Mouse (Mus musculus) G1E (cell line): Measurements from ENCODE around the gene Gm3739. TPM values are rescaled to one million over a fixed set of nuclear protein-coding genes. Genes with fewer than 3 reads are reported as not detected.
"Not testable (repeated sequence)": the region's sequence is repeated elsewhere in the genome, so short reads cannot be mapped to it uniquely, and the experiment has no call there.

Source experiments
- ATAC-seq: 2 replicates; pipeline ENCODE4 v1.8.0; 2016; ENCODE audit warnings: mild to moderate bottlenecking; ENCODE audit not compliant: insufficient number of reproducible peaks, poor library complexity, low FRiP score, severe bottlenecking; ENCODE audit errors: extremely low read depth
- DNase-seq: peaks from one replicate; pipeline ENCODE4 v3.0.0; 2012; ENCODE audit warnings: low spot score
- H3K27me3 ChIP-seq: 2 replicates; pipeline ENCODE4 v1.6.1; 2012; ENCODE audit warnings: mild to moderate bottlenecking, low read length, inconsistent platforms; ENCODE audit not compliant: insufficient read depth
- H3K36me3 ChIP-seq: replicated peaks from 2 replicates; pipeline ENCODE3; 2012; ENCODE audit warnings: mild to moderate bottlenecking, inconsistent platforms
- H3K4me1 ChIP-seq: 2 replicates; pipeline ENCODE4 v1.6.1; 2012; ENCODE audit warnings: low read depth, low read length, inconsistent platforms, mixed read lengths; ENCODE audit not compliant: insufficient read depth
- H3K4me3 ChIP-seq: 2 replicates; pipeline ENCODE4 v1.5.1; 2012; ENCODE audit warnings: low read depth, mild to moderate bottlenecking, inconsistent platforms, low read length, moderate library complexity, mixed read lengths
- H3K9me3 ChIP-seq: replicated peaks from 2 replicates; pipeline ENCODE4 v1.6.1; 2012; ENCODE audit warnings: inconsistent platforms
- polyA plus RNA-seq: library from polyadenylated mRNA; stranded (reverse); fragments of >175 nt; gene quantifications from 2 replicates; pipeline ENCODE4 v1.2.3, GENCODE M21; 2012
- total RNA-seq, 2 experiments: library from RNA; stranded (forward) in 1 of 2; stranded (reverse) in 1 of 2; fragments of 200-1000 nt in 1 of 2; fragments of >200 nt in 1 of 2; fragmentation: Nextera tagmentation in 1 of 2; gene quantifications; 2 replicates each; pipeline ENCODE4 v1.2.3; 2014 to 2017

Gene Gm3739
- not detected in 2 replicates for total RNA-seq (2014; fragmentation: Nextera tagmentation)
- total RNA-seq (2017), result 0.05 TPM in 1 of 2 replicates, not detected in the other
- polyA plus RNA-seq, result not detected in 2 replicates

GRCm38 (mm10) chr14:7314661-7315060, at the start of gene Gm3739:
Gene Gm3739, minus strand, starts transcription at chr14:7315049.
- not testable (repeated sequence) for H3K36me3 ChIP-seq, ATAC-seq, H3K9me3 ChIP-seq, DNase-seq, H3K27me3 ChIP-seq, H3K4me3 ChIP-seq, H3K4me1 ChIP-seq

GRCm38 (mm10) chr14:7332295-7332694, 17.4 kb upstream of the Gm3739 start, which contains the start of gene Gm5797:
Gene Gm5797, minus strand, starts transcription at chr14:7332395.
- not testable (repeated sequence) for H3K4me1 ChIP-seq, H3K27me3 ChIP-seq, DNase-seq, H3K4me3 ChIP-seq, ATAC-seq, H3K9me3 ChIP-seq, H3K36me3 ChIP-seq

- DNase-seq, H3K4me3 ChIP-seq, H3K36me3 ChIP-seq, H3K4me1 ChIP-seq, H3K9me3 ChIP-seq, H3K27me3 ChIP-seq, ATAC-seq: not testable (repeated sequence)
Observed at GRCm38 (mm10) chr14:7315093-7315492, 244 bp upstream of the Gm3739 start.

GRCm38 (mm10) chr14:7264614-7265013, 50.2 kb downstream of the Gm3739 start, which contains the start of gene Gm3727:
Gene Gm3727, minus strand, starts transcription at chr14:7264714.
- H3K9me3 ChIP-seq, H3K4me3 ChIP-seq, H3K4me1 ChIP-seq, ATAC-seq, DNase-seq, H3K36me3 ChIP-seq, H3K27me3 ChIP-seq: not testable (repeated sequence)

Other genes starting within 250 kb of the Gm3739 start
- not detected in 2 replicates for gene Gm3696, start 214.4 kb downstream of the Gm3739 start, total RNA-seq (2014; fragmentation: Nextera tagmentation)
- gene Gm3696, start 214.4 kb downstream of the Gm3739 start, total RNA-seq (2017), result 0.49 TPM in 1 of 2 replicates, not detected in the other
- not detected in 2 replicates for gene Gm3696, start 214.4 kb downstream of the Gm3739 start, polyA plus RNA-seq
- gene Gm6676, start 189.6 kb downstream of the Gm3739 start, total RNA-seq (2014; fragmentation: Nextera tagmentation), result not detected in 2 replicates
- gene Gm6676, start 189.6 kb downstream of the Gm3739 start, total RNA-seq (2017), result not detected in 2 replicates
- gene Gm6676, start 189.6 kb downstream of the Gm3739 start, polyA plus RNA-seq, result not detected in 2 replicates
- not detected in 2 replicates for gene Gm3512, start 140.5 kb downstream of the Gm3739 start, total RNA-seq (2014; fragmentation: Nextera tagmentation)
- not detected in 2 replicates for gene Gm3512, start 140.5 kb downstream of the Gm3739 start, total RNA-seq (2017)
- gene Gm3512, start 140.5 kb downstream of the Gm3739 start, polyA plus RNA-seq, result not detected in 2 replicates
- not detected in 2 replicates for gene Gm16434, start 120.5 kb downstream of the Gm3739 start, total RNA-seq (2014; fragmentation: Nextera tagmentation)
- gene Gm16434, start 120.5 kb downstream of the Gm3739 start, total RNA-seq (2017), result not detected in 2 replicates
- not detected in 2 replicates for gene Gm16434, start 120.5 kb downstream of the Gm3739 start, polyA plus RNA-seq
- not detected in 2 replicates for gene Gm3727, start 50.3 kb downstream of the Gm3739 start, total RNA-seq (2014; fragmentation: Nextera tagmentation)
- gene Gm3727, start 50.3 kb downstream of the Gm3739 start, total RNA-seq (2017), result 0.11 and 0.17 TPM in 2 replicates
- not detected in 2 replicates for gene Gm3727, start 50.3 kb downstream of the Gm3739 start, polyA plus RNA-seq
- not detected in 2 replicates for gene Gm5797, start 17.3 kb upstream of the Gm3739 start, total RNA-seq (2014; fragmentation: Nextera tagmentation)
- not detected in 2 replicates for gene Gm5797, start 17.3 kb upstream of the Gm3739 start, total RNA-seq (2017)
- not detected in 2 replicates for gene Gm5797, start 17.3 kb upstream of the Gm3739 start, polyA plus RNA-seq
- not detected in 2 replicates for gene Gm8374, start 50.1 kb upstream of the Gm3739 start, total RNA-seq (2014; fragmentation: Nextera tagmentation)
- 0.23 and 0.27 TPM in 2 replicates for gene Gm8374, start 50.1 kb upstream of the Gm3739 start, total RNA-seq (2017)
- gene Gm8374, start 50.1 kb upstream of the Gm3739 start, polyA plus RNA-seq, result not detected in 2 replicates
- not detected in 2 replicates for gene Gm3755, start 135.9 kb upstream of the Gm3739 start, total RNA-seq (2014; fragmentation: Nextera tagmentation)
- 0.12 TPM in 1 of 2 replicates, not detected in the other for gene Gm3755, start 135.9 kb upstream of the Gm3739 start, total RNA-seq (2017)
- not detected in 2 replicates for gene Gm3755, start 135.9 kb upstream of the Gm3739 start, polyA plus RNA-seq
- gene Gm3752, start 168.7 kb upstream of the Gm3739 start, total RNA-seq (2014; fragmentation: Nextera tagmentation), result not detected in 2 replicates
- gene Gm3752, start 168.7 kb upstream of the Gm3739 start, total RNA-seq (2017), result not detected in 2 replicates
- not detected in 2 replicates for gene Gm3752, start 168.7 kb upstream of the Gm3739 start, polyA plus RNA-seq